Mouse (Mus musculus): Measurements from ENCODE around the gene Dpagt1. TPM values are rescaled to one million over a fixed set of nuclear protein-coding genes. Genes with fewer than 3 reads are reported as not detected.
A peak's percentile ranks its signal among the peaks of the same experiment; 100 is the strongest.

The Dpagt1 gene
- polyA plus RNA-seq, 1 experiment from 2014 or later = 41.2 TPM

DNA sequence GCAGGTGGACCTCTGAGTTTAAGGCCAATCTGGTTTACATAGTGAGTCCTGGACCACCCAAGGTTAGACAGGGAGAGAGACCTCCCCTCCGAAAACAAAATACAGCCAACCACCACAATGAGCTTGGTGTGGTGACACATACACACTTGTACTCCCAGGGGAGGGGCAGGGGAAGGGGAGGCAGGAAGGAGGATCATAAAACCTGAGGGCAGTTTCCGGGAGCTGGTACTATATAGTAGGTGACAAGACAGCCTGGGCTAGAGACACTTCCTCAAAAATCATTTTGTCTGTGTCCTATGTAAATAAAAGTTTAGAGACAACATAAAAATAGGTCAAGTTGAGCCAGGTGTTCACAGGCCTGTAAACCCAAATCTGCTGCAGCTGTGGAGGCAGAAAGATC is 18.6 kb upstream of the Dpagt1 start:
- ATAC-seq (ENCODE audit: low read depth) = no peak
- no peaks in the 10 kb centered on the region for H3K9me3 ChIP-seq
- H3K36me3 ChIP-seq = peaks cover 25% of the 10 kb centered on the region
- H3K27me3 ChIP-seq = no peaks in the 10 kb centered on the region
- H3K4me1 ChIP-seq (replicated peaks) = peaks cover 30% of the 10 kb centered on the region
- no peak overlapping the region for H3K9ac ChIP-seq
- WGBS = 79% methylated on average over 2 of the region's 2 CpGs
- no peak overlapping the region for H3K4me3 ChIP-seq
- H3K4me2 ChIP-seq = no peak overlapping the region
- H3K27ac ChIP-seq (replicated peaks) = no peak overlapping the region

DNA sequence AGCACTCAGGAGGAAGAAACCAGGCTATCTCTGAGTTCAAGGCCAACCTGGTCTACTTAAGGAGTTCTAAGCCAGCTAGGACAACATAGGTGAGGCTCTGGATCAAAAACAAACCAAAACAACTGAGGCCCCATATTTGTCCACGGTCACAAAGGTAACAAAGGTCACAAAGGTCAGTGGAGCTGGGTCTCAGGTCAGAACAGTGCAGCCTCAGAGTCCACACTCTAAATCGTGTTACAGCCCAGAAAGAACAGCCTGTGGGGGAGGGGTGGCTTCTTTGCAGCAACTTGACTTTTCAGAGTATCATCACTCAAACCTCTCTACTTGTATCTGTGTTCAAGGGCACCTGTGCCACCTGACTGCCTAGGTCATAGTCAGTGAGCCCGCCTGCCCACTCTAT is 16.1 kb upstream of the Dpagt1 start:
- Histone ChIP-seq H3K36me3 (peaks cover 42% of the 10 kb centered on the region), H3K4me2 (no peak overlapping the region), H3K4me3 (no peak overlapping the region), H3K27ac (replicated peaks) (no peak overlapping the region), H3K9me3 (no peaks in the 10 kb centered on the region), H3K4me1 (replicated peaks) (peaks cover 18% of the 10 kb centered on the region), H3K27me3 (no peaks in the 10 kb centered on the region), H3K9ac (no peak overlapping the region)
- no peak for ATAC-seq (ENCODE audit: low read depth)
- WGBS = 65% methylated on average over 3 of the region's 3 CpGs

DNA sequence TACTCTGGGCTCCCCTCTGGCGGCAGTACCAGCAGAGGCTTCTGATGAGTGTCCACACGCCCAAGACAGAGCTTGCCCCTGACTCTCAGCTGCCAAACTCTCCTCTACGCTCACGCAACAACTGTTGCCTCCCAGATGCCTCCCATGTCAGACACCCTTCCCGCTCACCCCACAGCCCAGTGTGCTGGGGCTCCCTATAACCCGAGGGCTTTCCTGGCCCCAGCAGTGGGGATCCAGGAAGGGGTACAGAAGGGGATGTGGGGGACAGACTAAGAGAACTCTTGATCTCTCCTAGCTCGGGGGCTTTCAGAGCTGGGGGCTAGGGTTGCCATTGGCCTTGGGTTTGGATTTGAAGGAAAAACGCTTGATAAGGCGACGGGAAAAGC is 15.1 kb upstream of the Dpagt1 start:
- Histone ChIP-seq H3K27me3 (no peaks in the 10 kb centered on the region), H3K4me2 (peak overlapping the region; percentile 30), H3K4me1 (replicated peaks) (peaks cover 15% of the 10 kb centered on the region), H3K4me3 (0 out of 2 replicates have a peak overlapping the region, but pooled peaks have one; percentile 1), H3K36me3 (peaks cover 51% of the 10 kb centered on the region), H3K9me3 (no peaks in the 10 kb centered on the region), H3K9ac (peak overlapping the region; percentile 47; the same call in 1 of the 2 replicates), H3K27ac (replicated peaks) (peak overlapping the region; percentile 33; the same call in 1 of the 2 replicates)
- WGBS = 33% methylated on average over 10 of the region's 10 CpGs
- no peak for ATAC-seq (ENCODE audit: low read depth)

DNA sequence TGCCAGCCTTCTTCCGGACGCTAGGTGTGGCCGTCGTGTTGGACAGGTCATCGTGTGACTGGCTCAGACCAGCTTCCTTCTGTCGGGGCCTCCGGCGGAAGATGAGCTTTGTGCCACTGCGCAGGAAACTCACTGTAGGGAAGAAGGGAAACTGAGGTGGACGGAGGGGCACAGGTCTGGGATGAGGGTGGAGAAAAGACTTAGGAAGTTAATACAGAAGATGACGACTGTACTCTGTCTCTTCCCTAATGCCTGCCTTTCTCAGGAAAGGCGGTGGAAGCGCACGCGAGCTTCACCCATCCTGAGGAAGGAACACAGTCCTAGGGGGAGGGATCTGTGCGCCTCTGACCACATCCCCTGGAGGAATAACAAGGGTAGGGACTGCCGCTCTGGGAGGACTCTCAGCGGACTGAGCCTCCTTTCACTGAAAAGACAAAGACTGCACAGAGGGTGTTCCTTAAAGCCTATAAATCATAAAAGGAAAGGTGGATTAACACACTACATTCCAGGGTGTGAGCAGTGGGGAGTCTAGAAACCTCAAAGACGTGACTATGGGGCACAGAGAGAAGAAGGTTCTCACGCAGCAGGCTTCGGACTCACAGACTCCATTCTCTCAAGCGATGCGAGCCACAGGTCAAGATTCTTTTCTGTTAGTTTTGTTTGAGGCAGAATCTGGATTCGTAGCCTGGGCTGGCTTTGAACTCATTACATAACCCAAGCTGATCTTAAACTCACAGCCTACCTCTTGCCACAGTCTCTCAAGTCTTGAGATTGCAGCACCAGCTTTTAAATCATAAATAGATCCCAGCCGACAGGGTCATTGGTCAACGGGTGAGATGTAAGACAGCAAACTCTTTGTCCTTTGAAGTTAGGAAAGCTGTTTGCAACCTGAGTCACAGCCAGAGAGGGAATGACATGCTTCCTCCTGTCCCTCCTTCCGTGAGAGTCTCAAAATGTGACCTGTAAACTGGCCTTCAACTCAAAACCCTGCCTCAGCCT is 14.4 kb upstream of the Dpagt1 start:
- Histone ChIP-seq H3K27ac (replicated peaks) (peak overlapping the region; percentile 33; the same call in 1 of the 2 replicates), H3K9me3 (no peaks in the 10 kb centered on the region), H3K4me2 (peak overlapping the region; percentile 30), H3K36me3 (peaks cover 58% of the 10 kb centered on the region), H3K4me1 (replicated peaks) (peaks cover 15% of the 10 kb centered on the region), H3K4me3 (0 out of 2 replicates have a peak overlapping the region, but pooled peaks have one; percentile 1), H3K9ac (peak overlapping the region; percentile 47; the same call in 1 of the 2 replicates), H3K27me3 (no peaks in the 10 kb centered on the region)
- no peak for ATAC-seq (ENCODE audit: low read depth)
- WGBS = 4% methylated on average over 27 of the region's 27 CpGs

DNA sequence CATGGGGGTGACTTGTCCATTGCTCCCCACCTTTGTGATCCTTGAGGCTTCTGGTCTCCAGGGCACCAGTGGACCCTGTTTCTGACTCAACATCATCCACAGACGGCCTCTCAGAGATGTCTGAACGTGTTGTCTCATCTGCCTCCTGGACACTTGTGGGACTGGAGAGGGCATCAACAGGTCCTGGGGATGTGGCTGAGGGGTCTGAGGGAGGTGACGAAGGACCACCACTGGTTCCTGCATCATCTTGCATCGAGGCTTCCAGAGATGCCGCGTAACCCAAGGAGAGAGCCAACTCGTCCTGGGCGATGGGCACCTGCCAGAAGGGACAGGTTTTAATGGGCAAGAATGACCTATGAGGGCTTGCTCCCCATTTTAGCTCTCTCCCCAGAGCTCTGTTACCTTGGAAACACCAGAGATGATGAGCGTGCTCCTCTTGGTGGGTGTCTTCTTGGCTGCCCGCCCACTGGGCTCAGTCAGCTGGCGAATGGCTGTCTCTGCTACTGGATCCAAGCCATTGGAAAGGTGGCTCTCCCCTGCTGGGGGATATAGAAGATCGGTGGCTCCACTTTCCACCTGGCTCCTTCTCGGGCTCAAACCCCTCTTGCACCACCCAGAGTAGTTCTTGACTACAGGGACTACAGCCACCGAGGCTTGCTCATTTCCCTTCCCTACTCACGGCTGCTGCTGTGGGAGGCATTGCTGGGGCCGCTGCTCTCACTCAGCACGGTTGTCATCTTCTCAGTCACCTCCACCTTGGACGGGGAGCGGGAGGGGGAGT is 12.2 kb upstream of the Dpagt1 start:
- H3K9ac ChIP-seq = no peak overlapping the region
- no peak overlapping the region for H3K27ac ChIP-seq (replicated peaks)
- no peak overlapping the region for H3K4me3 ChIP-seq
- WGBS = 81% methylated on average over 19 of the region's 19 CpGs
- no peak overlapping the region for H3K4me2 ChIP-seq
- H3K9me3 ChIP-seq = no peaks in the 10 kb centered on the region
- peaks cover 70% of the 10 kb centered on the region for H3K36me3 ChIP-seq
- H3K27me3 ChIP-seq = no peaks in the 10 kb centered on the region
- H3K4me1 ChIP-seq (replicated peaks) = peaks cover 34% of the 10 kb centered on the region
- ATAC-seq (ENCODE audit: low read depth) = no peak

DNA sequence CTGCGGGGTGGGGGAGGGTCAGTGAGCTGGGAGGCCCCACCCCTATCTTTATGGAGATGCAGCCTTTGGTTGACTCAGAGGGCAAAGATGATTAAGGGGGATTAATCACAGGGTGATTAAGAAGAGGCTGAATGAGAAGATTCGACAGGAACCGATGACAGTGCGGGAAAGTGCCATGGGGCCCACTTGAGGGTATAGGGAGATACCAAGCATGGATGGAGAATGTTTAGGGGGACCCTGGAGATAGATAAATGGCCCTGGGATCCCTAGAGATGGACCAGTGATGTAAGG is 11.6 kb upstream of the Dpagt1 start:
- no peak overlapping the region for H3K4me2 ChIP-seq
- H3K9ac ChIP-seq = no peak overlapping the region
- H3K27me3 ChIP-seq = no peaks in the 10 kb centered on the region
- H3K27ac ChIP-seq (replicated peaks) = no peak overlapping the region
- ATAC-seq (ENCODE audit: low read depth) = no peak
- H3K9me3 ChIP-seq = no peaks in the 10 kb centered on the region
- peaks cover 39% of the 10 kb centered on the region for H3K4me1 ChIP-seq (replicated peaks)
- 87% methylated on average over 4 of the region's 4 CpGs for WGBS
- H3K4me3 ChIP-seq = no peak overlapping the region
- peaks cover 70% of the 10 kb centered on the region for H3K36me3 ChIP-seq

GRCm38 (mm10) chr9:44314910-44315309 is 10.9 kb upstream of the Dpagt1 start:
- H3K4me3 ChIP-seq = no peak overlapping the region
- no peaks in the 10 kb centered on the region for H3K9me3 ChIP-seq
- no peak overlapping the region for H3K4me2 ChIP-seq
- peaks cover 41% of the 10 kb centered on the region for H3K4me1 ChIP-seq (replicated peaks)
- H3K9ac ChIP-seq = no peak overlapping the region
- no peaks in the 10 kb centered on the region for H3K27me3 ChIP-seq
- 93% methylated on average over 18 of the region's 18 CpGs for WGBS
- ATAC-seq (ENCODE audit: low read depth) = no peak
- peaks cover 70% of the 10 kb centered on the region for H3K36me3 ChIP-seq
- H3K27ac ChIP-seq (replicated peaks) = no peak overlapping the region

GRCm38 (mm10) chr9:44317452-44317851 is 8.4 kb upstream of the Dpagt1 start:
- Histone ChIP-seq H3K27ac (replicated peaks) (no peak overlapping the region), H3K4me2 (peak overlapping the region; percentile 96), H3K36me3 (peaks cover 52% of the 10 kb centered on the region), H3K27me3 (no peaks in the 10 kb centered on the region), H3K9ac (peak overlapping the region; percentile 38; the same call in 1 of the 2 replicates), H3K9me3 (no peaks in the 10 kb centered on the region), H3K4me1 (replicated peaks) (peaks cover 36% of the 10 kb centered on the region), H3K4me3 (no peak overlapping the region)
- ATAC-seq (ENCODE audit: low read depth) = no peak
- 76% methylated on average over 4 of the region's 4 CpGs for WGBS

DNA sequence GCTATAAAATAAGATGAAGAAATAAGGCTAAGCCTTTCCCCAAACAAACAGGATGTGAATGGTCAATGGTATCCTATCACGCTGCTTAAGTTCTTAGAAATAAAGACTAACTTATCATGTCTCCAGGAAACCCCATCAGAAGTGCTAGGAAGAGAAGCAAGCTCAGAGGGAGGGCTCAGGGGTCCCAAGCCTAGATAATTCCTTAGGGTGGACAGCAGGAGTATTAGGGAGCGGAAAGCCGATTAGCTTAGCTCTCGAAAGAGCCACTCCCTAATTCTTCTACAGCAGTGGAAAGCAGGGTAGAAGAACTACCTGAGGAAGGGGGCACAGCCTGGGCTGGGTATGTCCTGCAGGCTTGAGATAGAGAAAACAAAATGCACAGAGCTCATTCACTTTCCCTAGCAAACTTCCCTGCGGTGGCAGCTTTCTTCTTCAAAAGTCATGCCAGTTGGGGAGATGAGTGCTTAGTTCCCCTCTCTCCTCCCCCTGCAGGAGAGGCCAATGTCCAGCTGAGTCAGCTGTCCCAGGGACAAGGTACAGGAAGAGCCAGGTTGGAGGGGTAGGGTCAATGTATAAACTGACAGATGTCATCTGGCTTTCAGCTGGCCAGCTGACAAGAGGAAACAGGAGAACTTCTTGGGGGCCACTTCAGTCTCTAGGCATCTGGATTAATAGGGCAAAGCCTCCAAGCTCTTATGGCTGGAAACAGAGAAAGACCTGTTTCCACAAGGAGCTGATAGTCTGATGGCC is 7.6 kb upstream of the Dpagt1 start:
- no peak for ATAC-seq (ENCODE audit: low read depth)
- Histone ChIP-seq H3K27me3 (no peaks in the 10 kb centered on the region), H3K9me3 (no peaks in the 10 kb centered on the region), H3K4me3 (peak overlapping the region; percentile 88), H3K36me3 (peaks cover 44% of the 10 kb centered on the region), H3K27ac (replicated peaks) (no peak overlapping the region), H3K4me2 (peak overlapping the region; percentile 96), H3K4me1 (replicated peaks) (peaks cover 36% of the 10 kb centered on the region), H3K9ac (peak overlapping the region; percentile 96)
- 63% methylated on average over 5 of the region's 5 CpGs for WGBS

DNA sequence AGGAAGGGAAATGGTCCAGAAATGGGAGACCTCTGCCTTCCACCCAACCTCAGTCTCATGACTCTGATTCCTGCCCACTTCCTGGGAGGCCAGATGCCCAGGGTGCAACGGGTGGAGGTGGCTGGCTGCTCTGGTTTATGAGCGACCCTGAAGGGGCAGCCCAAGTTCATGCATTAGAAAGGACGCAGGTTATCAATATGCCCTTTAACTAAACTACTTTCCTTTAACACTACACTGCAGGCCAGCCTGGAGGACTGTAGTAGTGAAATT is 7.1 kb upstream of the Dpagt1 start:
- H3K9ac ChIP-seq = peak overlapping the region; percentile 96
- WGBS = 44% methylated on average over 3 of the region's 3 CpGs
- peaks cover 36% of the 10 kb centered on the region for H3K4me1 ChIP-seq (replicated peaks)
- ATAC-seq (ENCODE audit: low read depth) = no peak
- H3K36me3 ChIP-seq = peaks cover 39% of the 10 kb centered on the region
- H3K27ac ChIP-seq (replicated peaks) = no peak overlapping the region
- no peaks in the 10 kb centered on the region for H3K9me3 ChIP-seq
- H3K4me2 ChIP-seq = peak overlapping the region; percentile 96
- H3K27me3 ChIP-seq = no peaks in the 10 kb centered on the region
- H3K4me3 ChIP-seq = peak overlapping the region; percentile 88

- H3K4me1 ChIP-seq (replicated peaks) = peaks cover 36% of the 10 kb centered on the region
- WGBS = 3% methylated on average over 37 of the region's 37 CpGs
- peak overlapping the region; percentile 84 for H3K27ac ChIP-seq (replicated peaks)
- H3K9ac ChIP-seq = peak overlapping the region; percentile 96
- peaks cover 33% of the 10 kb centered on the region for H3K36me3 ChIP-seq
- ATAC-seq (ENCODE audit: low read depth) = no peak; the same call in none of the 2 replicates
- peak overlapping the region; percentile 96 for H3K4me2 ChIP-seq
- H3K4me3 ChIP-seq = peak overlapping the region; percentile 88
- no peaks in the 10 kb centered on the region for H3K9me3 ChIP-seq
- no peaks in the 10 kb centered on the region for H3K27me3 ChIP-seq
Observed at GRCm38 (mm10) chr9:44319105-44319886, 6.5 kb upstream of the Dpagt1 start.

All from neural tube, embryonic 13.5 days (tissue).